Mouse (Mus musculus) intestine, postnatal 0 days (tissue): ENCODE results near the gene Magi2. TPM values are rescaled to one million over a fixed set of nuclear protein-coding genes. Genes with fewer than 3 reads are reported as not detected.

Source experiments
- ATAC-seq: fragments of 200-750 bp; cut with Nextera tagmentation; 2 replicates; pipeline ENCODE4 v1.8.0; 2017; ENCODE audit warnings: mild to moderate bottlenecking, moderate TSS enrichment, moderate library complexity
- H3K27ac ChIP-seq: fragments of 300-500 bp; sonication (generic); 2 replicates; pipeline ENCODE4 v1.5.1; 2014; ENCODE audit warnings: mild to moderate bottlenecking, low read depth, low read length, moderate library complexity
- H3K27me3 ChIP-seq: fragments of 300-500 bp; sonication (generic); replicated peaks from 2 replicates; pipeline ENCODE4 v1.6.1; 2014; ENCODE audit warnings: low read length, mixed read lengths; ENCODE audit not compliant: control insufficient read depth, insufficient read depth
- H3K36me3 ChIP-seq: fragments of 300-500 bp; sonication (generic); 2 replicates; pipeline ENCODE4 v1.6.1; 2014; ENCODE audit warnings: mild to moderate bottlenecking, moderate library complexity; ENCODE audit not compliant: control insufficient read depth, insufficient read depth
- H3K4me1 ChIP-seq: fragments of 300-500 bp; sonication (generic); replicated peaks from 2 replicates; pipeline ENCODE4 v1.6.1; 2014; ENCODE audit warnings: antibody characterized with exemption, low read length, mixed read lengths; ENCODE audit not compliant: control insufficient read depth, insufficient read depth
- H3K4me2 ChIP-seq: fragments of 300-500 bp; sonication (generic); replicated peaks from 2 replicates; pipeline ENCODE4 v1.6.1; 2014; ENCODE audit warnings: low read depth, mild to moderate bottlenecking, moderate library complexity
- H3K4me3 ChIP-seq: fragments of 300-500 bp; sonication (generic); 2 replicates; pipeline ENCODE4 v1.5.1; 2014; ENCODE audit warnings: low read depth, low read length
- H3K9ac ChIP-seq: fragments of 300-500 bp; sonication (generic); 2 replicates; pipeline ENCODE4 v1.6.1; 2014; ENCODE audit warnings: mild to moderate bottlenecking, low read depth, low read length
- H3K9me3 ChIP-seq: fragments of 300-500 bp; sonication (generic); 2 replicates; pipeline ENCODE4 v1.6.1; 2016; ENCODE audit warnings: mixed run types; ENCODE audit not compliant: control insufficient read depth
- CTCF ChIP-seq: sonication (generic); IDR thresholded peaks from 2 replicates; pipeline ENCODE4 v1.5.1; 2016; ENCODE audit warnings: low read depth, mild to moderate bottlenecking, control low read depth, antibody characterized with exemption, moderate library complexity
- WGBS: fragments of 180-500 bp; shearing (Covaris S2); extraction: QIAGEN DNeasy Blood & Tissue Kit; methylation state at CpG from one replicate; pipeline ENCODE4 v1.1.7; 2014; 5-methylcytosine and 5-hydroxymethylcytosine counted together
- polyA plus RNA-seq: library from polyadenylated mRNA; unstranded; fragments of >200 nt; fragmentation: Nextera tagmentation; extraction: Ambion mirVana; gene quantifications from 2 replicates; pipeline ENCODE4 v1.2.1, GENCODE M21; 2015

Gene Magi2
- polyA plus RNA-seq, 1 experiment from 2014 or later: 1.0 TPM

DNA sequence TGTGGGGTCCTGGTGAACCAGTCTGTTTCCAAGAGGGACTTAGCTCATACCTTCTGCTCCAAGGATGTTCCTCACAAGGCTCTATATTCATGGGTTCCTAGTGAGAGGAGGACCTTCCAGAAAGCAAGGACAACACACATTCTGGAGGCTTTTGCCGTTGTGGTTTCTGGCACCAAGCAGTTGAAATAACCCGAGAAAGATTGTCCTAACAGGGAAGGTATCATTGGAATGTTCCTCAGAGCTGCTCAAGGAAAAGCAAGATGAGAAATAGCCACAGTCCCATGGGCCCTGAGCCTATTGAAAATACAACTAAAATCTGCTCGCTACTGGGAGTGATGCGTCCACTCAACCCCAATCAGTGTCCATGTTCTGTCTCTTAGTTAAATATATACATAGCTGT lies 1353.8 kb downstream of the Magi2 start:
- WGBS: 71% methylated on average over 4 of the region's 4 CpGs

DNA sequence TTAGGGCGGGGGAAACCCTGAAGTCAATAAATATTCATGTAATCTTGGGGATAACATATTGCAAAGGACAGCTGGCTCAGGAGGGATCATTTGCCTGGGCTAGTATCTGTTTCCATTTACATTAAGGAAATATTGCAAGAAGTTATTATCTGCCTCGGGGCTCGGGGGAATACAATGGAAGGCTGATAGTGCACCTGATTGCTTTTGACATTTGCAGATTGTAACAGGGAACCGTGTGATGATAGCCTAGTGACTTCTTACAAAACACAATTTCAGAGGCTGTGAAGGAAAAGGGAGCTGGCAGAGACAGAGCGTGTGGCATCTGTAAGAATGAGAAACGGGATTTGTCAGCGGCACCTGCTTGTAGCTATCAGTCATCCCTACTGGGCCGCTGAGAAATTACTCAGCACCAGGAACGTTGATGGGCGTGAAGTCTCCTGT lies 1356.2 kb downstream of the Magi2 start:
- Histone ChIP-seq H3K4me1 (no peaks in the 10 kb centered on the region), H3K27me3 (no peaks in the 10 kb centered on the region), H3K9me3 (no peaks in the 10 kb centered on the region), H3K36me3 (no peaks in the 10 kb centered on the region), H3K9ac (no peak overlapping the region), H3K4me3 (no peak overlapping the region), H3K27ac (no peak overlapping the region), H3K4me2 (no peak overlapping the region)
- 57% methylated on average over 10 of the region's 10 CpGs for WGBS
- TF ChIP-seq CTCF: no peak
- no peak for ATAC-seq

More for the DNA sequence above, 1353.8 kb downstream of the Magi2 start:
- no peaks in the 10 kb centered on the region for H3K36me3 ChIP-seq
- TF ChIP-seq CTCF: no peak
- no peak overlapping the region for H3K4me2 ChIP-seq
- no peak for ATAC-seq
- no peak overlapping the region for H3K4me3 ChIP-seq
- no peaks in the 10 kb centered on the region for H3K27me3 ChIP-seq
- H3K27ac ChIP-seq: no peak overlapping the region
- no peaks in the 10 kb centered on the region for H3K4me1 ChIP-seq
- H3K9me3 ChIP-seq: no peaks in the 10 kb centered on the region
- no peak overlapping the region for H3K9ac ChIP-seq

DNA sequence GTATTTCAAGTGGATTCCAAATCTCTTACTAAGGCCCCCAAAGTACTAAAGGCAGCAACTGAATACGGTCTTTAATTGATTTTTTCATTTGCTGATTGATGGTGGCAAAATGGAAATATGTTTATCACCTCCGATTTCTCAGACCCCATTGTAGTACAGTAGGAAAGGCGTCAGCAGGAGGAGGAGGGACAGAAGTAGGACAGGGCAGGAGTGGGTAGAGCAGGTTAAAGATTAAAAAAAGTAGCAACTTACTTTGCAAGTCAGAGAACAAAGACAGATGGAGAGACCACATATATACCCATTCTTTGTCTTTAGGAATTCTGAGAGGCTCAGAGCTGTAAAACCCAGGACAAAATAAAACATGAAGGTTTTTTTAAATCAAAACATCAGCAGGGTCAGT lies 1356.8 kb downstream of the Magi2 start:
- H3K4me2 ChIP-seq: no peak overlapping the region
- WGBS: 70% methylated on average over 3 of the region's 3 CpGs
- H3K9ac ChIP-seq: no peak overlapping the region
- no peaks in the 10 kb centered on the region for H3K4me1 ChIP-seq
- no peak for TF ChIP-seq CTCF
- H3K9me3 ChIP-seq: no peaks in the 10 kb centered on the region
- no peak overlapping the region for H3K27ac ChIP-seq
- H3K36me3 ChIP-seq: no peaks in the 10 kb centered on the region
- no peak for ATAC-seq
- no peaks in the 10 kb centered on the region for H3K27me3 ChIP-seq
- H3K4me3 ChIP-seq: no peak overlapping the region

DNA sequence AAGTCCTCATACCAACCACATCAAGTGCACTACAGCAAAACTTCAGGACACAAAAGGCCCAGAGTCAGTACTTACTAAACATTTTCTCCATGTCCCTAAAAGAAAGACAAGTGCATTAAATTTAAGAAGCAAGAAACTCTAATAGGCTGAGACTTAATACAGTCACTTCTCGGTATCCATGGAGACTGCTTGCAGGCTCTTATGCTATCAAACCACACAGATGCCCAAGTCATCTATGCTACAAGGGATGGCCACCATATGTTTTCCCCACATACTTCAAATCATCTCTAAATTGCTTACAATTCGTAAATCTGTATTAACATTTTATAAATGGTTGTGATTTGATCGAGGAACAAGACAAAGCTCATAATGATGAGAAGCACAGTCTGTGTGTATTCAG lies 1357.9 kb downstream of the Magi2 start:
- no peaks in the 10 kb centered on the region for H3K27me3 ChIP-seq
- H3K4me2 ChIP-seq: no peak overlapping the region
- H3K9ac ChIP-seq: no peak overlapping the region
- no peaks in the 10 kb centered on the region for H3K4me1 ChIP-seq
- no peak for ATAC-seq
- no peak overlapping the region for H3K4me3 ChIP-seq
- no peak for TF ChIP-seq CTCF
- 87% methylated on average over 3 of the region's 3 CpGs for WGBS
- no peaks in the 10 kb centered on the region for H3K9me3 ChIP-seq
- H3K27ac ChIP-seq: no peak overlapping the region
- no peaks in the 10 kb centered on the region for H3K36me3 ChIP-seq

DNA sequence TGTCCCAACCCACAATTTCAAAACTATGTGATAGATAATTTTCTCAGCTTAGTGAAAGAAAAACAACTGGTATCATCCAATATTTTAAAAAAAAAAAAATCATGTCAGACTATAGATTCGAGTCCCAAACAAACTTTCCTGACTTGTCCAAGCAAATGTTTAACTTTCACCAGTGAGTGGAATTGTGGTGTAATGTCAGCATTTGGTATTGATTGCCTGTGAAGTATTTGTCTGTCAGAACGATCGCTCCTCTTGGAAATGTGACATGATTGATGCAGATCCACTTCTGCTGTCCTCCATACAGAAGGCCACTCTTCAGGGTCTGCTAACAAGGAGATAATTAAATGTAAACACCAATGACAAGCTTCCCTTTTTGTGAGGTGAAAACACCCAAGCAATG lies 1362.9 kb downstream of the Magi2 start:
- Histone ChIP-seq H3K9ac (no peak overlapping the region), H3K27me3 (no peaks in the 10 kb centered on the region), H3K4me2 (no peak overlapping the region), H3K4me3 (no peak overlapping the region), H3K4me1 (no peaks in the 10 kb centered on the region), H3K27ac (no peak overlapping the region), H3K9me3 (no peaks in the 10 kb centered on the region), H3K36me3 (no peaks in the 10 kb centered on the region)
- 17% methylated on average over 3 of the region's 3 CpGs for WGBS
- no peak for TF ChIP-seq CTCF
- no peak for ATAC-seq

DNA sequence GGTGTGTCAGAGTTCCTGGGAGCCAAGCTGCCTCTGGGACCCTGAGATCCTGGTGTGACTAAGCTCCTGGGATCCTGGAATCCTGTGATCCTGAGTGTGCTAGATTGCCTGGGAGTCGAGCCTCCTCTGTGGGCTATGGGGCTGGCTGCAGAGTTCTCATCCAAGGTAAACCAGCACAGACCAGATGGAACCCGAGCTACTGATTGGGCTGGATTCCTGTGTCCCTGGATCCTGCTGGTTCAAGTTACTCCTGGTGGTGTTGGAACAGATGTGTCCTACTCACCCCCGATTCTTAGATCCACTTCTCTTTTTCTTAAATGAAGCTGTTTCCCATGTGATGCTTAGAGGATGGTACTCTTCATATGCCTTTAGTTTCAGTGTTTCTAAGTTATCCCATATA lies 1371.4 kb downstream of the Magi2 start:
- Histone ChIP-seq H3K9ac (no peak overlapping the region), H3K27ac (no peak overlapping the region), H3K9me3 (no peaks in the 10 kb centered on the region), H3K4me2 (no peak overlapping the region), H3K4me1 (no peaks in the 10 kb centered on the region), H3K27me3 (no peaks in the 10 kb centered on the region), H3K36me3 (no peaks in the 10 kb centered on the region), H3K4me3 (no peak overlapping the region)
- 76% methylated on average over 3 of the region's 3 CpGs for WGBS
- no peak for TF ChIP-seq CTCF
- no peak for ATAC-seq

DNA sequence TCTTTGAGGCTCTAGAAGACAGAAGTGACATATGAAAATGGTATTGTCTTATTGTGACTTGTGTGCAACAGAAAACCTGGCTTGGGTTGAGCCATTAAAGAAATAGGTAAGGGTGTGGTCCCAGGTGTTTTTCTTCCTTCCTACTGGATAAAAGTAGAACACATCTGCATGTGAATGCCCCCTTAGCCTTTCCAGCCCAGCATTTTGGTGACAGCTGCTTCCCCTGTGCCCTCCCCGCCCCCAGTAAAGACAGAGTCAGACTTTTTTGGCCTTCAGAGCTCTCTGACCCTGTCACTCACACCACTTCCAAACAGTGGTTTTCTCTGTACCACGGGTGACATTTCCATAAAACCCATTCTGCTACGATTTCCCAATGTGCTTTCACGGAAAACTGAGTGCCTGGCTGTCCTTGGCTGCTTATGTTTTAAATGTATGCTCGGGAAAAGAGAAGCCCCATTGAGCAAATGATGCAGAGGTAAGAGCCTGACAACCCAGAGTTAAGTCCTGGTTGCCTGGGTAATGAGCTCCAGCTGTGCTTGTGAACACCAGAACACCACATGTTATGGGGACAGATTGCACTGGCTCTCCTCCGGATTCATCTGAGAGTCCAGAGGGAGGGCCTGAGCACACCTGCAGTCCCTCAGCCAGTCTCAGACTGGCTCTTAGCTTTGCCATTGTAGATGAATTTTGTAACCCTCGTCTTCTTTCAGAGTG lies 1377.1 kb downstream of the Magi2 start:
- WGBS: 59% methylated on average over 7 of the region's 7 CpGs
- Histone ChIP-seq H3K4me1 (no peaks in the 10 kb centered on the region), H3K36me3 (no peaks in the 10 kb centered on the region), H3K9me3 (no peaks in the 10 kb centered on the region), H3K27me3 (no peaks in the 10 kb centered on the region), H3K4me2 (no peak overlapping the region), H3K9ac (no peak overlapping the region), H3K27ac (no peak overlapping the region), H3K4me3 (no peak overlapping the region)
- TF ChIP-seq CTCF: no peak
- ATAC-seq: no peak
